Mouse (Mus musculus) midbrain, embryonic 15.5 days (tissue): ENCODE measurements around the gene Rab3a. TPM values are rescaled to one million over a fixed set of nuclear protein-coding genes. Genes with fewer than 3 reads are reported as not detected.

Source experiments
- ATAC-seq: fragments of 200-750 bp; cut with Nextera tagmentation; replicated peaks from 2 replicates; pipeline ENCODE4 v1.8.0; 2017; ENCODE audit warnings: moderate TSS enrichment
- H3K27ac ChIP-seq: fragments of 300-500 bp; sonication (generic); 2 replicates; pipeline ENCODE4 v1.5.1; 2015; ENCODE audit warnings: mild to moderate bottlenecking, inconsistent platforms
- H3K27me3 ChIP-seq: fragments of 300-500 bp; sonication (generic); replicated peaks from 2 replicates; pipeline ENCODE4 v1.6.1; 2015; ENCODE audit warnings: inconsistent platforms
- H3K36me3 ChIP-seq: fragments of 300-500 bp; sonication (generic); replicated peaks from 2 replicates; pipeline ENCODE4 v1.6.1; 2015; ENCODE audit warnings: inconsistent platforms
- H3K4me1 ChIP-seq: fragments of 300-500 bp; sonication (generic); 2 replicates; pipeline ENCODE4 v1.6.1; 2015; ENCODE audit warnings: inconsistent platforms
- H3K4me2 ChIP-seq: fragments of 300-500 bp; sonication (generic); 2 replicates; pipeline ENCODE4 v1.6.1; 2015; ENCODE audit warnings: inconsistent platforms, mild to moderate bottlenecking, moderate library complexity
- H3K4me3 ChIP-seq: fragments of 300-500 bp; sonication (generic); 2 replicates; pipeline ENCODE4 v1.5.1; 2015; ENCODE audit warnings: mild to moderate bottlenecking, inconsistent platforms
- H3K9ac ChIP-seq: fragments of 300-500 bp; sonication (generic); 2 replicates; pipeline ENCODE4 v1.6.1; 2015; ENCODE audit warnings: mild to moderate bottlenecking, inconsistent platforms
- H3K9me3 ChIP-seq: fragments of 300-500 bp; sonication (generic); 2 replicates; pipeline ENCODE4 v1.6.1; 2016; ENCODE audit warnings: inconsistent platforms
- WGBS: fragments of 180-500 bp; shearing (Covaris S2); methylation state at CpG from one replicate; pipeline ENCODE4 v1.1.7; 2015; ENCODE audit warnings: mixed read lengths; 5-methylcytosine and 5-hydroxymethylcytosine counted together
- polyA plus RNA-seq: library from polyadenylated mRNA; unstranded; fragments of >200 nt; fragmentation: Nextera tagmentation; extraction: Ambion mirVana; gene quantifications from 2 replicates; pipeline ENCODE4 v1.2.1, GENCODE M21; 2015

The Rab3a gene
- polyA plus RNA-seq, 1 experiment from 2014 or later, result 487 TPM

DNA sequence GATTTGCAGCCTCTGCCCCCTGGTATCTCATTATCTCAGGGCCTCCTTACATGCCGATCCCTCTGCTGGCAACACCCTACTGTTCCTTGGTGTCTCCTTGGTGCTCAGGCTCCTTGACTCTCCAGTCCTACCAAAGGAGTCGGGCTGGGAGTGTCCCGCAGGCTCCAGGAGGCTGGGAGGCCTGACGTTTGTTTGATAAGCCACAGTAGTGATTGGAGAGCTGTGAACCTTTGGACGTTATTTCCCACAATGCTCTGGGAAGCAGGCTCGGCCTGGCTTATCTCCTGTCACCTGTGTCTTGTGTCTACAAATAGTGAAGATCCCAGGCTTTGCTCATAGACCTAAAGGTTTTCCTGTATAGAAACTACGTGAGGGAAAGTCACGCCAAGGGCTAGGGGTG is 9.5 kb downstream of the Rab3a start:
- H3K4me1 ChIP-seq, result peaks cover 31% of the 10 kb centered on the region
- peaks cover 16% of the 10 kb centered on the region; the same call in 1 of the 2 replicates for H3K27me3 ChIP-seq
- H3K9ac ChIP-seq, result no peak overlapping the region
- no peaks in the 10 kb centered on the region for H3K9me3 ChIP-seq
- no peak overlapping the region for H3K27ac ChIP-seq
- no peak overlapping the region for H3K4me3 ChIP-seq
- H3K4me2 ChIP-seq, result no peak overlapping the region
- WGBS, result 86% methylated on average over 8 of the region's 8 CpGs
- H3K36me3 ChIP-seq, result peaks cover 16% of the 10 kb centered on the region; the same call in 1 of the 2 replicates
- no peak for ATAC-seq

DNA sequence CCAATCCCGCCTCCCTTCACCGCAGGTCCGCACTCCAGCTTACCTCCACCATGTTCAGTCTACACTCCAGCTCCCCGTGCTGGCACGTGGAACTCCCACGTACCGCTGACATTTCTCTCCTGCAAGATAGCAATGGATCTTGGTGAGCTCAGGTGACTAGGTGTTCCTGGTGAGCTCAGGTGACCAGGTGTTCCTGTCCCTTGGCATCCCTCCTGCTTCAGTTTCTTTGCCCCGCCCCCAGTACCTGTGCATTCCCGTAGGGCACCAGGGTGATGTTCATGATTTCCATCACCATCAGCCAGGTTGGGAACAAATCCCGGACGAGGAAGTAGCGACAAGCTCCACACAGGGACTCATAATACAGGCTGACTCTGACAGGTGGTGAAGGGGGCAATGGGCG is 10.2 kb downstream of the Rab3a start:
- H3K9me3 ChIP-seq, result no peaks in the 10 kb centered on the region
- WGBS, result 94% methylated on average over 13 of the region's 13 CpGs

DNA sequence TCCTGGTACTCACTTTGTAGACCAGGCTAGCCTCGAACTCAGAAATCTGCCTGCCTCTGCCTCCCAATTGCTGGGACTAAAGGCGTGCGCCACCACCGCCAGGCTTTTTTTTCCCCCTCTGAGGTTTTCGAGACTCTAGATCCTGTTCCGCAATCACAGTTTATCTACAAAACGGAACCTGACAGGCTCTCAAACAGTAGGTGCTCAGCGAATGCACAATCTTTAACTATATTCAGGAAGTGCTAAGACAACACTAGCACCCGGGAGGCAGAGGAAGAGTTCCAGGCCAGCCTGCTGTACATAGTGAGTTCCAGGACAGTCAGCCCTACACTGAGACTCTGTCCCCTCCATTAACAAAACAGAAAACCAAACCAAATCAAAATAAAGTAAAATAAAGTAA is 10.8 kb downstream of the Rab3a start:
- H3K27me3 ChIP-seq, result peaks cover 16% of the 10 kb centered on the region; the same call in 1 of the 2 replicates
- WGBS, result 81% methylated on average over 9 of the region's 9 CpGs
- no peak overlapping the region for H3K4me2 ChIP-seq
- H3K4me1 ChIP-seq, result peaks cover 18% of the 10 kb centered on the region
- no peak overlapping the region for H3K9ac ChIP-seq
- H3K9me3 ChIP-seq, result no peaks in the 10 kb centered on the region
- H3K27ac ChIP-seq, result no peak overlapping the region
- ATAC-seq, result no peak
- peaks cover 17% of the 10 kb centered on the region for H3K36me3 ChIP-seq
- no peak overlapping the region for H3K4me3 ChIP-seq

More for the DNA sequence above, 10.2 kb downstream of the Rab3a start:
- Histone ChIP-seq H3K36me3 (peaks cover 16% of the 10 kb centered on the region; the same call in 1 of the 2 replicates), H3K4me3 (no peak overlapping the region), H3K27me3 (peaks cover 16% of the 10 kb centered on the region; the same call in 1 of the 2 replicates), H3K27ac (no peak overlapping the region), H3K9ac (no peak overlapping the region), H3K4me2 (no peak overlapping the region), H3K4me1 (peaks cover 24% of the 10 kb centered on the region)
- ATAC-seq, result no peak

DNA sequence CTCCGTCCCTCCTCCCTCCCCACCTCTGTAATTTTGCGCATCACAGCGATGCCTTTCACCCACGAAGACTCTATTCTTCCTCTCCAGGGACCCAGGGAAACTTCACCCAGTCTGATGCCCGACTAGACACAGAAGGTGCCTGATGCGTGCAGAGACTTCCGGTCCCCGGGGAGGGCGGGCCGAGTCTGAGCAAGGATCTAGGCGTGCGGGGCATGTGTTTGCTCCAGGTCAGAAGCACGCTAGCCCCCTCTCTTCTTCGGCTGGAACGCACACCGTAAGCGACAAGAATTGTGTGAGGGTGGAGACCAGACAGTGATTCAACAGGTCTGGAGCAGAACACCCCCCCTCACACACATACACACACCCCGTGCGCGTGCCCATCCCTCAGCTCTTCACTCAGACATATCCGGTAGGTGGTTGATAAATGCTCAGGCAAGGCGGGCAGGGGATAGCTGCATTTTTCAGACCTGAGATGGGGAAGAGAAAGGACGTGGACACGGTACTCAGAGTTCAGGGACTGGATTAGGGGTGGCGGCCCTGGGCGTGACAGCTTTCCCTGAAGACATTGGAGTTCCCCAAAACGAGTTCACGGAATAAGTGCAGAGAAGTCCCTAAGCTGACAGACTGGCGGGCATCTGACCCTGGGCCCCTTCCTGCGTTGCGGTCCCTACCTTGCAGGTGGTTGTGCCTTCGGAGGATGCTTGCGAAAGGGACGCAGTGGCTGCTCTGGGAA is 11.5 kb downstream of the Rab3a start:
- H3K4me2 ChIP-seq, result peak overlapping the region; percentile 37
- no peak for ATAC-seq
- H3K9me3 ChIP-seq, result no peaks in the 10 kb centered on the region
- H3K9ac ChIP-seq, result peak overlapping the region; percentile 9; the same call in 1 of the 2 replicates
- H3K4me1 ChIP-seq, result peaks cover 16% of the 10 kb centered on the region
- 3% methylated on average over 34 of the region's 34 CpGs for WGBS
- H3K4me3 ChIP-seq, result peak overlapping the region; percentile 6
- peaks cover 23% of the 10 kb centered on the region for H3K36me3 ChIP-seq
- peaks cover 16% of the 10 kb centered on the region; the same call in 1 of the 2 replicates for H3K27me3 ChIP-seq
- no peak overlapping the region for H3K27ac ChIP-seq

DNA sequence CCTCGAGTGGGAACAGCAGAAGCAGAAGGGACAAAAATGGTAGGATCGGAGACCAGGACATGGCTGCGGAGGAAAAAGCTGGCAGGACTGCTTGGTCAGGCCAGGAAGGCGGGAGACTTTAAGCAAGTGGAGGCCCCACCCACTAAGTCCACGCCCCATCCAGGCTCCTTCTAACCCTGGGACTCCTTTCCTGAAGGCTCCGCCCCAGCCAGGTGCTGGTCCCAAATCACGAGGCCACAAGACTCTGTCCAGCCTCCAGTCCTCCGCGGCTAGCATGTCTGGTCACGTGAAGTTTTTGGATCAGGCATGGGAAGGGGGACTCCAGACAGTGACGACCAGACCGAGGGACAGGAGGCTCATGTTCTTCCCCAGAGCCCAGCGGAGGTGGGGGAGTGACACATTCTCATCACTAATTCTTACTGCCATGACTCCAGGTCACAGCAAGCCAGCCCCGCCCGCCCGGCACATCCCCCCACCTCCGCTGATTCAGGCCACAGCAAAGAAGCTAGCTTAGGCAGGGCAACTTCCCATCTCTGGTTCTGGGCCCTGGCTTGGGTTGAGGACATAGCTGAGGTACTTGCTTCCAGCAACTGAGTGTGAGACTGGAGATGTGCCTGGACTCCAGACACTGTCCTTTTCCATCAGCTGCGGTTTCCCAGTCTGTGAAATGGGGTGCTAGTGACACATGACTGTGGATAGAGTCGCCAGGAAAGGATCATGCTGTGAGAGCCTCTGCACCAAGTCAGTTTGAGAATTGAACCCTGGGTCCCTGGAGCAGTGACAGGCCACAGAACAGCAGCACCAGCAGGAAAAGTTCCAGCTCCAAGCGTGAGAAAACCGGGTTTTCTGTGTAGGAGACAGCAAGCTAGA is 12.3 kb downstream of the Rab3a start:
- H3K27me3 ChIP-seq, result peaks cover 16% of the 10 kb centered on the region; the same call in 1 of the 2 replicates
- H3K4me2 ChIP-seq, result peak overlapping the region; percentile 37
- H3K4me1 ChIP-seq, result peaks cover 16% of the 10 kb centered on the region
- no peak for ATAC-seq
- no peaks in the 10 kb centered on the region for H3K9me3 ChIP-seq
- 9% methylated on average over 21 of the region's 21 CpGs for WGBS
- H3K27ac ChIP-seq, result no peak overlapping the region
- peak overlapping the region; percentile 9; the same call in 1 of the 2 replicates for H3K9ac ChIP-seq
- peak overlapping the region; percentile 6; the same call in 1 of the 2 replicates for H3K4me3 ChIP-seq
- H3K36me3 ChIP-seq, result peaks cover 31% of the 10 kb centered on the region

DNA sequence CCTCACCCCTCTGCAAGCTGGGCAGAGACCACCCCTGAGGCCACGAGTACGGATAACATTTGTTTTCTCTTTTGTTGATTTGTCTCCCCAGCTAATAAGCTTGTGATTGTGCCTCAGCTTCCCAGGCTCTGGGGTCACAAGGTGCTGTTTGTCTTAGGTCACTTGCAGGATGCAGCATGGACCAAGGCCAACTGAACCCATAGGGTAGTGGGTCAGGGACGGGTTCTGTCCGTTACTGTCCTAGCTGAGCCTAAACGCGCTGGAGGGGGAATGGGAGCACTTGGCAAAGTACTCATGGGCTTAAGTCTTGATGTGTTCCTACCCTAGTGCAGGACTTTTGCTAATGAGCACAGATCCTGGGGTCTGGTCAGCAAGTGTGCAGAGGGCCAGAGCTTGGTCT is 13.0 kb downstream of the Rab3a start:
- WGBS, result 82% methylated on average over 6 of the region's 6 CpGs

DNA sequence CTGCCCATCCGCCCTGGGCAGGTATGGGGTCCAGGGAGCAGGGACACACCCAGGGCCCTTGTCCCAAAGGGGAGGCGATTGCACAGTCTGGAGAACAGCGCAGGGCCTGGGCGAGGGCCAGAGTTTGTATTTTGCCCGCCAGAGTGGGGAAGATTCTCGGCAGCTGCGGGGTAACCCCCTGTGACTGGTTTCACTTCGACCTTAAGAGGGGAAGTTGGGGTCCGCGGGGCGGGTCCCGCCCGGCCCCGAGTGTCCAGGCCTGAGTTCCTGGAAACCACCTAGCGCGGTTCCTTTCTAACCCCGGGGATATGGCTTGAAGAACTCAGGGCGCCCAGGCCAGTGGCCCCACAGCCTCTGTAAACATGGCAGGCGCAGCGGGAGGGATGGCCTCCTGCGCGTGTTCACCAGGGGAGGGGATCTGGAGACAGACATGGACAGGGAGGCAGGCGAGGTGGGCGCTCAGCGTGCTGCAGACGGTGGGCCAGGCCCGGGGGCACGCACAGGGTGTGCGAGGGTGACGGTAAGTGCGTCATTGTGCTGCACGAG is 13.8 kb downstream of the Rab3a start:
- Histone ChIP-seq H3K4me3 (no peak overlapping the region), H3K36me3 (peaks cover 35% of the 10 kb centered on the region), H3K9ac (no peak overlapping the region), H3K9me3 (no peaks in the 10 kb centered on the region), H3K27me3 (peaks cover 16% of the 10 kb centered on the region; the same call in 1 of the 2 replicates), H3K27ac (no peak overlapping the region), H3K4me1 (peaks cover 25% of the 10 kb centered on the region), H3K4me2 (no peak overlapping the region)
- ATAC-seq, result no peak; the same call in 1 of the 2 replicates
- 96% methylated on average over 32 of the region's 32 CpGs for WGBS

More for the DNA sequence above, 13.0 kb downstream of the Rab3a start:
- no peak overlapping the region for H3K9ac ChIP-seq
- no peak overlapping the region for H3K4me3 ChIP-seq
- peaks cover 35% of the 10 kb centered on the region for H3K36me3 ChIP-seq
- no peak for ATAC-seq
- H3K27ac ChIP-seq, result no peak overlapping the region
- H3K9me3 ChIP-seq, result no peaks in the 10 kb centered on the region
- H3K4me2 ChIP-seq, result no peak overlapping the region
- H3K27me3 ChIP-seq, result peaks cover 16% of the 10 kb centered on the region; the same call in 1 of the 2 replicates
- H3K4me1 ChIP-seq, result peaks cover 17% of the 10 kb centered on the region

DNA sequence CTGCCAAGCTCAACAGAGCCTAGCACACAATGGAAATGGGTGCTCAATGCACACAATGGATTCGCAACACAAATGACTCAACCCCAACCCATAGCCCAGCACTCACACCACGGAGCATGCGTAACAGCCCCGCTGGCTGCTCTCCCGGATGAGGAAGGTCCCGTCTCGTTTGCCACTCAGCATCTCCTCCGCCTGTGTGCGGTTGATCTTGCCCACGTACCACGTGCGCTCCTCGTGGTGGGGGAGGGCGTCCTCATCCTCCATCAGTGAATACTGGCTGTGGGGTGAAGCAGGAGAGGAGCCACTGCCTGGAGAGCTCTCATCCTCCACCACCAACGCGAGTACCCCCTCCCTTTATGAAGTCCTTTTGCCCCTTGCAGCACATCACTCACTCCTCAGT is 14.5 kb downstream of the Rab3a start:
- WGBS, result 88% methylated on average over 16 of the region's 16 CpGs
- peak; percentile 20 for ATAC-seq
- H3K9ac ChIP-seq, result no peak overlapping the region
- peaks cover 35% of the 10 kb centered on the region for H3K36me3 ChIP-seq
- no peak overlapping the region for H3K27ac ChIP-seq
- H3K9me3 ChIP-seq, result no peaks in the 10 kb centered on the region
- no peak overlapping the region for H3K4me3 ChIP-seq
- H3K4me2 ChIP-seq, result no peak overlapping the region
- peaks cover 32% of the 10 kb centered on the region for H3K4me1 ChIP-seq
- peaks cover 16% of the 10 kb centered on the region; the same call in 1 of the 2 replicates for H3K27me3 ChIP-seq

DNA sequence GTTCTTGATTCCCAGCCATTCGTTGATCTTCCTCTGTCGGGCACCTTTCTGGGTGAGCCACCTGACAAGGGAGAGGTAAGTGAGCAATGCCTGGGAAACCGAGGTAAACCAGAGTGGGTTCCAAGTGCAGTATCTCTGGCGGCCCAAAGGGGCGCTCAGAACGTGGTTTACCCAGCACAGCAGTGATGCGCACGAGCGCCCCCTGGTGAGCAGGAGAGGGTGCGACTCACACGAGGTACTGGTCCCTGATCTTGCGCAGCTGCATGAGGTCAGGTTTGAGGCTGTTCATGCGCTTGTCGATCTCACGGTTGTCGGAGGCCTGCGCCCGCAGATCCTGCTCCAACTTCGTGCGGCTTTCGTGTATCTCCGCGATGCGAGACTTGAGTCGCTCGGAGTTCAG is 14.9 kb downstream of the Rab3a start:
- H3K4me1 ChIP-seq, result peaks cover 36% of the 10 kb centered on the region
- ATAC-seq, result peak; percentile 73
- no peak overlapping the region for H3K9ac ChIP-seq
- H3K4me3 ChIP-seq, result no peak overlapping the region
- no peaks in the 10 kb centered on the region for H3K9me3 ChIP-seq
- no peak overlapping the region for H3K4me2 ChIP-seq
- H3K36me3 ChIP-seq, result peaks cover 35% of the 10 kb centered on the region
- 8% methylated on average over 26 of the region's 26 CpGs for WGBS
- peaks cover 16% of the 10 kb centered on the region; the same call in 1 of the 2 replicates for H3K27me3 ChIP-seq
- H3K27ac ChIP-seq, result no peak overlapping the region

DNA sequence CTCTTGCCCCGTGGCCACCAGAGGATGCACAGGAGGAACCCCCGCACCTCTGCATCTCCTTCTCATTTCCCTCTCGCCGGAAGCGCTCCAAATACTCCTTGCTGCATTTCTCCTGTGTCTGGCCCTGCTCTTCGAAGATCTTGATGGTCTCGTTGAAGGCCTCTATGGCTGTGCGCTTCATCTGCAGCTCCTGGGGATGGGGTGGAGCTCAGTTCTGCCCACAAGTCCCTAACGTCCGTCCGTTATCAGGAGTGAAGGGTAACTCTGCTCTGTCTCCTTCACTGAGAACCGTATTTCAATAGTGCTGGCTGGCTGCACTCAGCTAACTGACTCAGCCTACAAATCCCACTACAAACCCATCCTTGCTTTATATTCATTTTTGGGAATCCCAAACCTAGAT is 15.4 kb downstream of the Rab3a start:
- ATAC-seq, result no peak
- H3K36me3 ChIP-seq, result peaks cover 39% of the 10 kb centered on the region
- 79% methylated on average over 12 of the region's 12 CpGs for WGBS
- H3K4me1 ChIP-seq, result peaks cover 41% of the 10 kb centered on the region
- no peaks in the 10 kb centered on the region for H3K9me3 ChIP-seq
- no peak overlapping the region for H3K4me2 ChIP-seq
- H3K27me3 ChIP-seq, result peaks cover 16% of the 10 kb centered on the region; the same call in 1 of the 2 replicates
- H3K9ac ChIP-seq, result no peak overlapping the region
- H3K27ac ChIP-seq, result no peak overlapping the region
- no peak overlapping the region for H3K4me3 ChIP-seq

DNA sequence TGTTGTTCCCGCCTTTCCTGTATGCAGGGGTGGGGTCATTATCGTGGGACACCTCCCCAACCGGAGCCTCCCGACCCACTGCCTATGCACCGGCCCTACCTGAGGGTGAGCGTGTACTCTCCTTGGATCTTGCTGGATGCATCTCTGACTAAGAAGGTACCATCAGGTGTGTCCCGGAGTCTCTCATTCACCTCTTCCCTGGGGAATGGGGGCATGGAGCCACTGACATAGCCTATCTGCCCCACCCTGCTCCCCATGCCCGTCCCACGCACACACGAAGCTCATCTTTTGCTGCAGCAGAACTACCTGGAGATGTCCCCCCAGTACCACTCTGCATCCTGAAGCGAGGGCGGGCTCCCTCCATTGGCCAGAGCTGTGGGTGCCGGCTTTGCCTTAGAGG is 16.3 kb downstream of the Rab3a start:
- 95% methylated on average over 13 of the region's 13 CpGs for WGBS
- no peaks in the 10 kb centered on the region for H3K9me3 ChIP-seq
- H3K9ac ChIP-seq, result no peak overlapping the region
- H3K36me3 ChIP-seq, result peaks cover 40% of the 10 kb centered on the region
- no peak overlapping the region for H3K4me3 ChIP-seq
- ATAC-seq, result no peak
- H3K27ac ChIP-seq, result no peak overlapping the region
- no peak overlapping the region for H3K4me2 ChIP-seq
- peaks cover 16% of the 10 kb centered on the region; the same call in 1 of the 2 replicates for H3K27me3 ChIP-seq
- H3K4me1 ChIP-seq, result peaks cover 45% of the 10 kb centered on the region

DNA sequence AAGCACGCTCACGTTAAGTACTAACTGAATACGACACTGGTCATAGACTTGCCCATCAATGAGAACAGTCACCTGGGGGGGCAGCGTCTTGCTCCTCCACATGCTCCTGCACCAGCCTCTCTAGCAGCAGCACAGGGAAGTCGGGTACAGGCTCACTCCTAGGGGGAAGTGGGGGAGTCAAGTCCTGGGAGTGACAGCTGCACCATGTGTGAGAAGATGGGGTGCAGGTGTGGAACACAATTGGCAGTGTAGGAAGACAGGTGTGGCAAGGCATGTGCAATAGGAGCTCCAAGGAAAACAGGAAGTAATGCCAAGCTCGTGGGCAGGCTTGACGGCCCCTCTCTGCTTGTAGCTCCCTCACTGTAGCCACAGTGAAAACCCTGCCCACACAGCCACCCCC is 16.7 kb downstream of the Rab3a start:
- H3K27ac ChIP-seq, result no peak overlapping the region
- WGBS, result 89% methylated on average over 7 of the region's 7 CpGs
- H3K4me1 ChIP-seq, result peaks cover 43% of the 10 kb centered on the region
- H3K27me3 ChIP-seq, result peaks cover 16% of the 10 kb centered on the region; the same call in 1 of the 2 replicates
- H3K4me3 ChIP-seq, result no peak overlapping the region
- H3K4me2 ChIP-seq, result no peak overlapping the region
- no peak for ATAC-seq
- no peaks in the 10 kb centered on the region for H3K9me3 ChIP-seq
- no peak overlapping the region for H3K9ac ChIP-seq
- H3K36me3 ChIP-seq, result peaks cover 40% of the 10 kb centered on the region
